Mouse (Mus musculus) hindbrain, embryonic 15.5 days (tissue): ENCODE results near the gene Npc2. TPM values are rescaled to one million over a fixed set of nuclear protein-coding genes. Genes with fewer than 3 reads are reported as not detected.

Experiments
- ATAC-seq: fragments of 200-750 bp; cut with Nextera tagmentation; 2 replicates; pipeline ENCODE4 v1.8.0; 2017; ENCODE audit warnings: low read depth, moderate number of reproducible peaks, moderate TSS enrichment; ENCODE audit not compliant: low FRiP score
- H3K27ac ChIP-seq: fragments of 300-500 bp; sonication (generic); replicated peaks from 2 replicates; pipeline ENCODE4 v1.5.1; 2015; ENCODE audit warnings: mild to moderate bottlenecking, inconsistent platforms
- H3K27me3 ChIP-seq: fragments of 300-500 bp; sonication (generic); 2 replicates; pipeline ENCODE4 v1.6.1; 2015; ENCODE audit warnings: control low read depth, inconsistent platforms
- H3K36me3 ChIP-seq: fragments of 300-500 bp; sonication (generic); 2 replicates; pipeline ENCODE4 v1.6.1; 2015; ENCODE audit warnings: control low read depth, inconsistent platforms
- H3K4me1 ChIP-seq: fragments of 300-500 bp; sonication (generic); replicated peaks from 2 replicates; pipeline ENCODE4 v1.6.1; 2015; ENCODE audit warnings: control low read depth, inconsistent platforms
- H3K4me2 ChIP-seq: fragments of 300-500 bp; sonication (generic); 2 replicates; pipeline ENCODE4 v1.6.1; 2015; ENCODE audit warnings: moderate library complexity, mild to moderate bottlenecking, inconsistent platforms
- H3K4me3 ChIP-seq: fragments of 300-500 bp; sonication (generic); 2 replicates; pipeline ENCODE4 v1.5.1; 2015; ENCODE audit warnings: mild to moderate bottlenecking, inconsistent platforms
- H3K9ac ChIP-seq: fragments of 300-500 bp; sonication (generic); 2 replicates; pipeline ENCODE4 v1.6.1; 2015; ENCODE audit warnings: inconsistent platforms
- H3K9me3 ChIP-seq: fragments of 300-500 bp; sonication (generic); 2 replicates; pipeline ENCODE4 v1.6.1; 2016; ENCODE audit warnings: control low read depth, inconsistent platforms
- WGBS: fragments of 180-500 bp; shearing (Covaris S2); methylation state at CpG from one replicate; pipeline ENCODE4 v1.1.7; 2015; 5-methylcytosine and 5-hydroxymethylcytosine counted together
- polyA plus RNA-seq: library from polyadenylated mRNA; unstranded; fragments of >200 nt; fragmentation: Nextera tagmentation; extraction: Ambion mirVana; gene quantifications from 2 replicates; pipeline ENCODE4 v1.2.1, GENCODE M21; 2015

Npc2 gene
- polyA plus RNA-seq, 1 experiment from 2014 or later = 59.0 TPM

DNA sequence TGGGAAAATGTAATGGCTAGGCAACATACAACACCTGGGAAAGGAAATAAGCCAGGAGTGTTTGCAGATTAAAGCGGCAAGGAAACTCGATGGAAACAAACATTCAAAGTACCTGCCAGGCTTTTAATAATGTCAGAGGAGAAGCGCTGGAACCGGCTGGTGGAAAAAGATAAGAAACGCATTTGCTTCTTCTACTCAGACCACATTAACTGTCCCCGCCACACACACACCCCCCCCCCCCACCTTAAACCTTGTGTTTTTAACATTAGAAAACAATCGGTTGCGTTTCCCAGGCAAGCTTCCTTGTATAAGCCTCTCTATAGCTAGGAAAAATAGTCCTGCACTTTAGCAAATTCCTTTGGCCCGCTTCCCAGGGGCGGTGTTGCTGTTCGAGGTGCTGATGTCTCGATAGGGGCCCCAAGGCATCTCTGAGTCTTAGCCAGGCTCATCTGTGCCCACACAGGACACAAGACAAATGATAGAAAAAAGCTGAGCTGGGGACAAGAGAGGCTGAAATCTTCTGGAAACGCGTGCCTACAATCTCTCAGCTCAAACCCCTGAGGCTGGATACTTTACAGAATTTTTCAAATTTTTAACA, 63.0 kb downstream of the Npc2 start:
- Histone ChIP-seq H3K4me2 (no peak overlapping the region), H3K9ac (no peak overlapping the region), H3K27ac (no peak overlapping the region), H3K4me3 (no peak overlapping the region), H3K27me3 (no peaks in the 10 kb centered on the region), H3K4me1 (peaks cover 5% of the 10 kb centered on the region; the same call in 1 of the 2 replicates), H3K36me3 (no peaks in the 10 kb centered on the region), H3K9me3 (no peaks in the 10 kb centered on the region)
- ATAC-seq = no peak
- WGBS = 32% methylated on average over 14 of the region's 14 CpGs

DNA sequence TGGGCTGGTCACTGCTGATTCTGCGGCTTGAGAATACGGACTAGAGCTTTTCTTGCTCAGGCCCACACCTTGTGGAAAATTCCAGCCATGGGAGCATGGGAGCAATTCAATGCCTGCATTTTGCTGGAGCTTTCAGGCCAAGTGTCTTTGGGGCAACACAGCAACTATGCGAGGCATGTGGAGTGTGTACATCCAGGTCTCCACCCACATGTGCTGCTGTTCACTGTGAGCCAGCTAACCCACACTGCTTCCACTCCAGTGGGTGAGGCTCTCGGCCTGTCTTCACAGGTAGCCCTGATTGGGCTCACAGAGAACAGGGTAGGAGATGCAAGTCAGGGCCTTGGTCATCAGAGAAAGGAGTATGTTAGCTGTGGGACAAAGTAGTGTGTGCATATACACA, 65.1 kb downstream of the Npc2 start:
- WGBS = 90% methylated on average over 4 of the region's 4 CpGs
- Histone ChIP-seq H3K4me2 (no peak overlapping the region), H3K36me3 (no peaks in the 10 kb centered on the region), H3K9me3 (no peaks in the 10 kb centered on the region), H3K4me1 (peaks cover 9% of the 10 kb centered on the region; the same call in 1 of the 2 replicates), H3K27me3 (no peaks in the 10 kb centered on the region), H3K9ac (no peak overlapping the region), H3K27ac (no peak overlapping the region), H3K4me3 (no peak overlapping the region)
- ATAC-seq = no peak

DNA sequence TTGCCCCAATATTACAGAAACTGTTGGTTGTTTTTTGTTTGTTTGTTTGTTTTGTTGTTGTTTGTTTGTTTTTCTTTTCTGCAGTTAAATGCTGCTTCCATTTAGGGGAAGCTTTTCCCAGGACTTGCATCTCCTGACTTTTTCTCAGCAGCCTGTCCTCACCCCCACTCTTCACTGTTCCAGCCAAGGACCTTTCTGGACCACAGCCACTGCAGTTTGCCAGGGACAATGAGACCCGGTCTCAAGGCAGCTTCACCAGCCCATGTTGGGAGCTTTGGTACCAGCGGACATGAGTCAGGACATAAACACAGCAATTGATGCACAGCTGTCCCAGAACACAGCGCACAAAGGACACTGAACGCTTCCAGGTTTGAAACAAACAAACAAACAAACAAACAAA, 66.1 kb downstream of the Npc2 start:
- Histone ChIP-seq H3K36me3 (no peaks in the 10 kb centered on the region), H3K9me3 (no peaks in the 10 kb centered on the region), H3K4me1 (peaks cover 18% of the 10 kb centered on the region), H3K27me3 (no peaks in the 10 kb centered on the region), H3K4me2 (no peak overlapping the region), H3K9ac (no peak overlapping the region), H3K4me3 (no peak overlapping the region), H3K27ac (no peak overlapping the region)
- 74% methylated on average over 4 of the region's 4 CpGs for WGBS
- ATAC-seq = no peak

Other genes starting within 250 kb of the Npc2 start
- gene Vsx2, start 203.4 kb downstream of the Npc2 start, polyA plus RNA-seq = 3.6 TPM in 2 replicates
- 13.8 and 15.4 TPM in 2 replicates for gene Abcd4, start 155.7 kb downstream of the Npc2 start, polyA plus RNA-seq
- 0.05 TPM in 1 of 2 replicates, not detected in the other for gene Vrtn, start 132.1 kb downstream of the Npc2 start, polyA plus RNA-seq
- gene Syndig1l, start 74.3 kb downstream of the Npc2 start, polyA plus RNA-seq = 10.9 and 12.0 TPM in 2 replicates
- gene Isca2, start 99 bp upstream of the Npc2 start, polyA plus RNA-seq = 137 and 151 TPM in 2 replicates
- gene Ltbp2, start 103.4 kb upstream of the Npc2 start, polyA plus RNA-seq = 0.26 and 0.39 TPM in 2 replicates
- 80.9 and 85.9 TPM in 2 replicates for gene Fcf1, start 197.7 kb upstream of the Npc2 start, polyA plus RNA-seq
- 30.8 and 31.1 TPM in 2 replicates for gene Arel1, start 197.7 kb upstream of the Npc2 start, polyA plus RNA-seq
- gene Ylpm1, start 223.2 kb upstream of the Npc2 start, polyA plus RNA-seq = 29.2 and 32.2 TPM in 2 replicates